Mouse (Mus musculus) layer of hippocampus, postnatal 36 days (tissue): Measurements from ENCODE around the gene Arhgef7. TPM values are rescaled to one million over a fixed set of nuclear protein-coding genes. Genes with fewer than 3 reads are reported as not detected.

Source experiments
- DNase-seq, 2 experiments: peaks; one replicate each; pipeline ENCODE4 v3.0.0; 2022
- total RNA-seq, 2 experiments: library from RNA; stranded (reverse); gene quantifications; 2 replicates each; pipeline ENCODE4 v1.2.3; 2021

The Arhgef7 gene
- total RNA-seq = 100 to 1,000 TPM; 122 to 126 TPM

DNA sequence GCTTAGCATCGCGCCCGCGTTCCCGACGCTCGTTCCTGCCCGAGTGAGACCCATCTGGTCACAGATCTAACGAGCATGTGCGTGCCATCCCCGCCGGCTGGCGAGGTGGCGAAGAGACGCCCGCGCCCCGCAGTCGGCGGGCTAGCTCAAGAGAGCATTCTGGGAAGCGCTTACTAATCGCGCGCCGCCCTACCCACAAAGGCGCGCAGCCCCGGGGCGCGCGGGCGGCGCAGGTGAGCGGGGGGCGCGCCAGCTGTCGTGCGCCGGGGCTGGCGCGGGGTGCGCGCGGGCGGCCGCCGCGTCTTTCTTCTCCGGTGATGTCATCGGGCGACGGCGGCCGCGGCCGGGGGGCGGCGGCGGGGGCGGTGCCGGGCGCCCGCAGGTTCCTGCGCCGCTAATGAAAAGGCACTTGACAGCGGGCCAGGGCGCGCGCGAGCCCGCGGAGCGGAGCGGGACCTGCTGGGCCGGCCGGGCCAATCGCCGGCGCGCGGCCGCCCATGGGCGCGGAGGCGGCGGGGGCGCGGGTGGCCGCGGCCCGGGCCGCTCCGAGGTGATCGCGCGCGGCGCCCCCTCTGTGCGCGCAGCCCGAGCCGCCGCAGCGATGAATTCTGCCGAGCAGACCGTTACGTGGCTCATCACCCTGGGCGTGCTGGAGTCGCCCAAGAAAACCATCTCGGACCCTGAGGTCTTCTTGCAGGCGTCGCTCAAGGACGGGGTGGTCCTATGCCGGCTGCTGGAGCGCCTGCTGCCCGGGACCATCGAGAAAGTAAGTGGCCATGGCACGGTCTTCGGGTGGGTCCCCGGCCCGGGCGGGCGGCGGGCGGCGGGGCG is at the start of gene Arhgef7:
Gene Arhgef7, plus strand, starts transcription at position 71 of the 831 bp plus-strand sequence.
- DNase-seq = peak; percentile 79 to 80

GRCm38 (mm10) chr8:11684558-11684957 is 43.0 kb upstream of the Arhgef7 start:
- no peak for DNase-seq

DNA sequence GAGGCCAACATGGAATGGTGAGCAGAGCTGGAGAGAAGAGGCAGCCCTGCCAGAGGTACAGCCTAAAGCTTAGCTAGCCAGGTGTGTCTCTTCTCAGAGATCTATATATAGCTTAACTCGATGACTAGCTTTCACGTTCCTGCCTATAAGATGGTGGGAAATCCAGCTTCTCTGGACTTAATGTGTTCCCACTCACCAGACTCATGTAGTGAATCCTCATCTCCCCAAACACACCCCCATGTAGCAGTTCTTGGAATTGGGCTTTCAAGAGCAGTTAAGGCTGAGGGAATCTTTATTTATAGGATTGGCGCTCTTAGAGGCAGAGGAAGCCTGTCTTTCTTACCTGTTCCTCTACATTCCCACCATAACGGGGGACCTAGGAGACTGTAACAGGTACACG is 40.3 kb upstream of the Arhgef7 start:
- DNase-seq = no peak

- no peak for DNase-seq
Measured at GRCm38 (mm10) chr8:11689945-11690344, 37.6 kb upstream of the Arhgef7 start.

DNA sequence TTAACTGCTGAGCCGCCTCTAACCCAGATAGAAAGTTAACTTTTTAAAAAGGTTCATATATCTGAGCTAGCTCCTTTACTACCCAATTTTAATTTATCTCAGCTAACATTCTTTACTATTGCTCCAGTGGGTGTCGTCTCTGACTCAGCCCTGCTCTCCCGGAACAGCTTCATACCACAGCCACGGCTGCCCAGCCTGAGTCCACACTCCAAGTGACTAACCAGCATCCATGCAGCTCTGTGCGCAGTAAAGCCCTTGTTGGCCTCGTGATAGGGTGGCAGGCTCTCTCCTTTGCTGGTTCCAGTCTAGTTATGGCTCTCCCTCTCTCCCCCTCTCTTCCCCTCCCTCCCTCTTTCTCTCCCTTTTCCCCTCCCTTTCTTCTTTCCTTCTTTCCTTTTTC is 36.2 kb upstream of the Arhgef7 start:
- DNase-seq = no peak

- DNase-seq = no peak
Measured at GRCm38 (mm10) chr8:11691761-11692160, 35.8 kb upstream of the Arhgef7 start.

- no peak for DNase-seq
Measured at GRCm38 (mm10) chr8:11692455-11692854, 35.1 kb upstream of the Arhgef7 start.

GRCm38 (mm10) chr8:11693972-11694371 is 33.5 kb upstream of the Arhgef7 start:
- no peak for DNase-seq

GRCm38 (mm10) chr8:11696176-11696575 is 31.3 kb upstream of the Arhgef7 start:
- no peak for DNase-seq

GRCm38 (mm10) chr8:11697467-11697866 is 30.1 kb upstream of the Arhgef7 start:
- no peak for DNase-seq

DNA sequence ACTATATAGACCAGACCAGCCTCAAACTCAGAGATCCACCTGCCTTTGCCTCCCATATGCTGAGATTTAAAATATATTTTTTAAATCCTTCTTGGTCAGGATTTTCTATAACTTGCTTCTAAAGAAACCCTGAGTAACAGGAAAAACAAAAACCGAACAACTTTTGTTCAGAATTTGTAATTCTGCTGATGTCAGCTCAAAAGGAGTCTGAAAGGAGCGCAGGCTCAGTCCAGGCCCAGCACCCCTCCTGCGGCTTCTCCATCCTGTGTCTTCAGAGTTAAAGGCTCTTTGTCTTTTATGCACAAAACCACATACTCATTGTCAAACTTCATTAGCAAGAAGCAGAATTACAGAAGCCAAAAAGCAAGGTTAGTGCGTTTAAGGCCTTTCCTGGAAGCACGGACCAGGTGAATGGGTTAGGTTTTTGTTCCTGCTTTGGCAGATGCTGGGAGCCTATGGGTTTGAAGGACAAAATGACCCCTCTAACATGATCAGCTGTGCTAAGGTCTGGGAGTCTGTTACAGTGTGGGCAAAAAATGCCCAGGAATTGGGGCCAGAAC is 28.0 kb upstream of the Arhgef7 start:
- DNase-seq = no peak

GRCm38 (mm10) chr8:11700060-11701032 is 27.2 kb upstream of the Arhgef7 start:
- peak; percentile 82 to 85 for DNase-seq

DNA sequence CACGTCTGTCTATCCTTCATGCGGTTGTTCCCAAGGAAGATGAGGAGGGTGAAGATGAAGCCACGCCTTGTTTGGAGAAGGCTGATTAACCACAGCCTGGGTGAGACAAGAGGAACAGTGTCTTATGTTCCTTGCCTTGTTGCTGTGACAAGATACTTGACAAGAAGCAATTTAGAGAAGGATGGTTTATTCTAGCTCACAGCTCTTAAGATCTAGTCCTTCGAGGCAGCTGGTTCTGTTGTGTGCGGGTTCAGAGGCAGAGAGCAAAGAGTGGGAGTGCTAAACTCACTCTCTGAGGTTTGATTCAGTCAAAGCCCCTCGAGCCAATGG is 26.5 kb upstream of the Arhgef7 start, which contains the start of gene 1700016D06Rik:
Gene 1700016D06Rik, minus strand, starts transcription at position 31 of the 330 bp plus-strand sequence.
- DNase-seq = no peak

GRCm38 (mm10) chr8:11701428-11701827 is 26.1 kb upstream of the Arhgef7 start:
- DNase-seq = no peak

GRCm38 (mm10) chr8:11703789-11704188 is 23.7 kb upstream of the Arhgef7 start:
- DNase-seq = no peak

GRCm38 (mm10) chr8:11704716-11705420 is 22.7 kb upstream of the Arhgef7 start:
- no peak for DNase-seq

DNA sequence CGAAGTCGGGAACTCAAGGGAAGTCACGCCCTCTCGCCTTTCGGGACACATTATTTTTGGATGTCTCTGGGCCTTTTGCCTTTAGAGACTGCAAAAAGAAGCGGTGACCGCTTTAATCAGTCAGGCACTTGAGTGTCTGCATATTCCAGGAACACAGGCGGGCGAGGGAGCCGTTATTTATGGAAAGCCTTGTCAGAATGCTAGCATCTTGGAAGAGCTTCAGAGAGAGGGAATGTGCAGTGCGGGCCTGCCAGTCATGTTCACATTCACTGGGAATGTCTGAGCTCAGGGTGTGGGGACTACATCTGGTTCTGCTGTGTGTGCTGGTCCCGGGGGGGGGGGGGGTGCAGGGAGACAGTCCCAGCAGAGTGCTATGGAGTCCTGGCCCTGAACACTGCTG is 21.7 kb upstream of the Arhgef7 start:
- DNase-seq = no peak

DNA sequence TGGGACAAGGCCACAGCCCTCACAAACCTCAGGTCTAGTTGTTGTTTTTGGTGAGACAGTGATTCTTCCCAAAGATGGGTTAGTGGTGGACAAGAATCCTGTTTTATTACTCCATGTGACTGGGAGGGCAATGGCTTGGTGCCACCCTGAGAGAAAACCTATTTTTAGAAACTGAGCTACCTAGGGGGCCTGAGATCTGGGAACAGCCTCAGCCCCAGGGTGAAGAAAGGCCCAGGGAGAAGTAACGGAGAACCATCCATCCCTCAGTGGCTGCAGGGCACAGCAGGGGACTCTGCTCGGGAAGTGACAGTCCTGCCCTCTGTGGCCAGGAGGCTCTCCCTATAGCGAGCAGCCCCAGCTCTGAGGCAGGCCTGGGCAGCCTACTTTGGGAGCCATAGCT is 19.8 kb upstream of the Arhgef7 start:
- DNase-seq = no peak

DNA sequence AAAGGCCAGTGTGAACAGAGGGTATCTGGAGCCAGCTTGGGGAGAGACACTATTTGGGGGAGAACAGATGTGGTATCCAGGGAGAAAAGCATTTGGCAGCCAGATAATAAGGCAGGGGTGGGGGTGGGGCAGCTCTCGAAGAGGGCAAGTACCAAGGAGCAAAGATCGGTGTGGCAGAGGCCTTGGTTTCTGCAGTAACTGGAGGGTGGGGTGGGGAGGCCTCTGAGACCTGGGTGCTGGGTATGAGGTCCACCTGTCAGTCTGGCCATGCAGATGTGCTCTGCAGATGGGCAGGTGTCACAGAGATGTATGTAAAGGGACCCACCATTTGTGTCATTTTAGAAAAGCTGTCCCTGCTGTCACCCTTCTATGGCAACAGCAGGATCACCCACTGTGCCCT is 18.7 kb upstream of the Arhgef7 start:
- no peak for DNase-seq

DNA sequence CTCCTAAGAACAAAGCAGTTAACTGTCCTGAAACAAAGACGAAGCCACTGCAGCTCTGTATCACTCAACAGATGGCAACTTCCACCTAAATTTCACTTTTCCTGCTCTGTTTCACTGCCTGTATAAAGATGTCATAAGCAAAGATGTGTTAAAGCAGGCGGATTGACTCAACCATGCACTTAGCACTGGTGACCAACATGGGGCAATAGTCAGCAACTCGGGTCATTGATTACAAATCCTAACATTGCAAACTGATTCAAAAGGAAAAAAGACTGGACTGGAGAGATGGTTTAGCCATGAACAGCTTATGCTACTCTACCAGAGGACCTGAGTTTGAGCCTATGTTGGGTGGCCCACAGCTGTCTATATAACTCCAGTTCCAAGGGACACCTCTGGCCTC is 18.0 kb upstream of the Arhgef7 start:
- no peak for DNase-seq

GRCm38 (mm10) chr8:11710415-11710814 is 17.1 kb upstream of the Arhgef7 start:
- no peak for DNase-seq

- no peak for DNase-seq
Measured at GRCm38 (mm10) chr8:11712244-11712643, 15.3 kb upstream of the Arhgef7 start.
